Mouse (Mus musculus) kidney, postnatal 10 days (tissue): Measurements from ENCODE around the gene Slc16a5.
"Not testable (repeated sequence)": the region's sequence is repeated elsewhere in the genome, so short reads cannot be mapped to it uniquely, and the experiment has no call there.

Experiments used
- DNase-seq: peaks from one replicate; pipeline ENCODE4 v3.0.0; 2021; ENCODE audit warnings: mixed read lengths

Slc16a5 gene

GRCm38 (mm10) chr11:115483726-115484125, 21.5 kb downstream of the Slc16a5 start:
- peak; percentile 84 for DNase-seq

- no peak for DNase-seq
Observed at GRCm38 (mm10) chr11:115485155-115485554, 22.9 kb downstream of the Slc16a5 start.

GRCm38 (mm10) chr11:115488551-115489104, 26.4 kb downstream of the Slc16a5 start:
- no peak for DNase-seq

- DNase-seq, result no peak
Observed at GRCm38 (mm10) chr11:115490441-115491355, 28.4 kb downstream of the Slc16a5 start.

- DNase-seq, result peak; percentile 86
Observed at GRCm38 (mm10) chr11:115491356-115492083, 29.2 kb downstream of the Slc16a5 start, which contains the start of gene Nt5c. Gene Nt5c, minus strand, starts transcription at chr11:115491862.

- DNase-seq, result no peak
Observed at GRCm38 (mm10) chr11:115492387-115492786, 30.1 kb downstream of the Slc16a5 start.

GRCm38 (mm10) chr11:115496559-115496958, 34.3 kb downstream of the Slc16a5 start:
- not testable (repeated sequence) for DNase-seq

- no peak for DNase-seq
Observed at GRCm38 (mm10) chr11:115502636-115503035, 40.4 kb downstream of the Slc16a5 start.

GRCm38 (mm10) chr11:115506586-115506985, 44.3 kb downstream of the Slc16a5 start:
- no peak for DNase-seq

GRCm38 (mm10) chr11:115508061-115508460, 45.8 kb downstream of the Slc16a5 start:
- no peak for DNase-seq

GRCm38 (mm10) chr11:115509773-115510506, 47.7 kb downstream of the Slc16a5 start:
- no peak for DNase-seq

GRCm38 (mm10) chr11:115510507-115510888, 48.2 kb downstream of the Slc16a5 start:
- no peak for DNase-seq

GRCm38 (mm10) chr11:115511121-115511520, 48.8 kb downstream of the Slc16a5 start:
- no peak for DNase-seq

GRCm38 (mm10) chr11:115512004-115512403, 49.7 kb downstream of the Slc16a5 start:
- no peak for DNase-seq

- DNase-seq, result no peak
Observed at GRCm38 (mm10) chr11:115512407-115513183, 50.3 kb downstream of the Slc16a5 start.

- peak; percentile 59 for DNase-seq
Observed at GRCm38 (mm10) chr11:115513271-115514237, 51.3 kb downstream of the Slc16a5 start.

- DNase-seq, result peak; percentile 98
Observed at GRCm38 (mm10) chr11:115514238-115514663, 52.0 kb downstream of the Slc16a5 start, which contains the start of gene Jpt1. Gene Jpt1, minus strand, starts transcription at chr11:115514387.

GRCm38 (mm10) chr11:115515021-115515420, 52.7 kb downstream of the Slc16a5 start:
- DNase-seq, result no peak

GRCm38 (mm10) chr11:115516942-115517341, 54.7 kb downstream of the Slc16a5 start:
- DNase-seq, result no peak

GRCm38 (mm10) chr11:115518693-115519092, 56.4 kb downstream of the Slc16a5 start:
- DNase-seq, result no peak
